Mouse (Mus musculus) liver, postnatal 0 days (tissue): ENCODE data around the gene Gm20388. TPM values are rescaled to one million over a fixed set of nuclear protein-coding genes. Genes with fewer than 3 reads are reported as not detected.

ENCODE experiments used
- ATAC-seq: fragments of 200-750 bp; cut with Nextera tagmentation; 2 replicates; pipeline ENCODE4 v1.8.0; 2017; ENCODE audit warnings: mild to moderate bottlenecking, moderate library complexity
- DNase-seq: peaks from one replicate; pipeline ENCODE4 v3.0.0-alpha.2; 2016
- H3K27ac ChIP-seq: fragments of 300-500 bp; sonication (generic); 2 replicates; pipeline ENCODE4 v1.5.1; 2014; ENCODE audit warnings: antibody characterized with exemption, moderate library complexity, mild to moderate bottlenecking, low read depth
- H3K27me3 ChIP-seq: fragments of 300-500 bp; sonication (generic); 2 replicates; pipeline ENCODE4 v1.6.1; 2014; ENCODE audit warnings: low read length, control low read depth, mixed read lengths; ENCODE audit not compliant: insufficient read depth
- H3K36me3 ChIP-seq: fragments of 300-500 bp; sonication (generic); replicated peaks from 2 replicates; pipeline ENCODE4 v1.6.1; 2014; ENCODE audit warnings: mild to moderate bottlenecking, control low read depth, low read length, moderate library complexity, mixed read lengths; ENCODE audit not compliant: insufficient read depth
- H3K4me1 ChIP-seq: fragments of 300-500 bp; sonication (generic); 2 replicates; pipeline ENCODE4 v1.6.1; 2014; ENCODE audit warnings: antibody characterized with exemption, mild to moderate bottlenecking, control low read depth; ENCODE audit not compliant: insufficient read depth
- H3K4me2 ChIP-seq: fragments of 300-500 bp; sonication (generic); 2 replicates; pipeline ENCODE4 v1.6.1; 2014; ENCODE audit warnings: low read depth, mild to moderate bottlenecking, low read length, moderate library complexity, mixed read lengths
- H3K4me3 ChIP-seq: fragments of 300-500 bp; sonication (generic); 2 replicates; pipeline ENCODE4 v1.5.1; 2014; ENCODE audit warnings: low read depth, low read length
- H3K9ac ChIP-seq: fragments of 300-500 bp; sonication (generic); replicated peaks from 2 replicates; pipeline ENCODE4 v1.6.1; 2014; ENCODE audit warnings: mild to moderate bottlenecking, moderate library complexity
- H3K9me3 ChIP-seq: fragments of 300-500 bp; sonication (generic); 2 replicates; pipeline ENCODE4 v1.6.1; 2016; ENCODE audit warnings: mild to moderate bottlenecking, control low read depth, low read length, mixed read lengths
- CTCF ChIP-seq: sonication (generic); IDR thresholded peaks from 2 replicates; pipeline ENCODE4 v1.5.1; 2016; ENCODE audit warnings: antibody characterized with exemption, low read depth
- EP300 ChIP-seq: IDR thresholded peaks from 2 replicates; pipeline ENCODE4 v1.6.1; 2016; ENCODE audit warnings: antibody characterized with exemption, low read depth, mild to moderate bottlenecking
- WGBS: fragments of 180-500 bp; shearing (Covaris S2); extraction: QIAGEN DNeasy Blood & Tissue Kit; methylation state at CpG from one replicate; pipeline ENCODE4 v1.1.7; 2014; ENCODE audit not compliant: insufficient replicate concordance; 5-methylcytosine and 5-hydroxymethylcytosine counted together
- polyA plus RNA-seq: library from polyadenylated mRNA; unstranded; fragments of >200 nt; fragmentation: Nextera tagmentation; extraction: Ambion mirVana; gene quantifications from 2 replicates; pipeline ENCODE4 v1.2.1, GENCODE M21; 2015

Gm20388 gene
- polyA plus RNA-seq, 1 experiment from 2014 or later: not detected

GRCm38 (mm10) chr8:123155177-123155576, 3244.5 kb downstream of the Gm20388 start:
- Histone ChIP-seq H3K4me2 (no peak overlapping the region), H3K27ac (no peak overlapping the region), H3K36me3 (no peaks in the 10 kb centered on the region), H3K4me3 (no peak overlapping the region), H3K27me3 (no peaks in the 10 kb centered on the region), H3K9me3 (no peaks in the 10 kb centered on the region), H3K9ac (no peak overlapping the region), H3K4me1 (peaks cover 13% of the 10 kb centered on the region; the same call in 1 of the 2 replicates)
- TF ChIP-seq EP300 (no peak), CTCF (peak; percentile 70)
- peak; percentile 15 for DNase-seq
- WGBS: 74% methylated on average over 5 of the region's 5 CpGs
- ATAC-seq: no peak

GRCm38 (mm10) chr8:123156070-123156773, 3245.6 kb downstream of the Gm20388 start:
- WGBS: 61% methylated on average over 9 of the region's 9 CpGs
- Histone ChIP-seq H3K4me1 (peaks cover 13% of the 10 kb centered on the region; the same call in 1 of the 2 replicates), H3K9ac (no peak overlapping the region), H3K4me2 (no peak overlapping the region), H3K27ac (no peak overlapping the region), H3K9me3 (no peaks in the 10 kb centered on the region), H3K4me3 (no peak overlapping the region), H3K36me3 (no peaks in the 10 kb centered on the region), H3K27me3 (no peaks in the 10 kb centered on the region)
- no peak for DNase-seq
- ATAC-seq: peak; percentile 70
- TF ChIP-seq CTCF: no peak
- TF ChIP-seq EP300: peak; percentile 59; the same call in 1 of the 2 replicates

GRCm38 (mm10) chr8:123157888-123158465, 3247.3 kb downstream of the Gm20388 start, which contains the start of gene Sult5a1:
Gene Sult5a1 (minus strand): TSS chr8:123158315.
- WGBS: 37% methylated on average over 13 of the region's 13 CpGs
- Histone ChIP-seq H3K4me2 (0 out of 2 replicates have a peak within 1 kb of the TSS, but pooled peaks have one; percentile 32), H3K9ac (0 out of 2 replicates have a peak within 1 kb of the TSS, but pooled peaks have one; percentile 2), H3K27me3 (no peaks in the 10 kb centered on the region), H3K4me1 (peaks cover 13% of the 10 kb centered on the region; the same call in 1 of the 2 replicates), H3K9me3 (no peaks in the 10 kb centered on the region), H3K36me3 (no peaks in the 10 kb centered on the region), H3K27ac (0 out of 2 replicates have a peak within 1 kb of the TSS, but pooled peaks have one; percentile 29), H3K4me3 (no peak within 1 kb of the TSS)
- no peak for TF ChIP-seq EP300
- TF ChIP-seq CTCF: no peak
- ATAC-seq (no peak), DNase-seq (no peak)

GRCm38 (mm10) chr8:123181391-123181790, 3270.8 kb downstream of the Gm20388 start:
- Histone ChIP-seq H3K4me2 (no peak overlapping the region), H3K4me3 (no peak overlapping the region), H3K36me3 (no peaks in the 10 kb centered on the region), H3K9me3 (peaks cover 6% of the 10 kb centered on the region; the same call in 1 of the 2 replicates), H3K27me3 (no peaks in the 10 kb centered on the region), H3K4me1 (0 out of 2 replicates have a peak, but pooled peaks cover 3% of the 10 kb centered on the region), H3K27ac (peak overlapping the region; percentile 77), H3K9ac (no peak overlapping the region)
- WGBS: 58% methylated on average over 3 of the region's 3 CpGs
- ATAC-seq (peak; percentile 95), DNase-seq (peak; percentile 57)
- no peak for TF ChIP-seq EP300
- TF ChIP-seq CTCF: no peak

GRCm38 (mm10) chr8:123185566-123186409, 3275.1 kb downstream of the Gm20388 start, which contains the start of gene Dpep1:
Gene Dpep1 (plus strand): TSS chr8:123186242.
- Histone ChIP-seq H3K4me3 (no peak within 1 kb of the TSS), H3K9ac (0 out of 2 replicates have a peak within 1 kb of the TSS, but pooled peaks have one; percentile 6), H3K36me3 (no peaks in the 10 kb centered on the region), H3K27me3 (no peaks in the 10 kb centered on the region), H3K9me3 (no peaks in the 10 kb centered on the region), H3K27ac (no peak within 1 kb of the TSS), H3K4me2 (no peak within 1 kb of the TSS), H3K4me1 (0 out of 2 replicates have a peak, but pooled peaks cover 5% of the 10 kb centered on the region)
- no peak for DNase-seq
- no peak for TF ChIP-seq EP300
- no peak for TF ChIP-seq CTCF
- ATAC-seq: peak; percentile 7; the same call in 1 of the 2 replicates
- 51% methylated on average over 19 of the region's 19 CpGs for WGBS
